Mouse (Mus musculus) spleen, adult 18-20 months (tissue): ENCODE data around the gene Card11.
A peak's percentile ranks its signal among the peaks of the same experiment; 100 is the strongest.

Source experiments
- DNase-seq, 2 experiments: peaks; one replicate each; pipeline ENCODE4 v3.0.0; 2022; ENCODE audit warnings: mixed read lengths in 2 of 2

Card11 gene

DNA sequence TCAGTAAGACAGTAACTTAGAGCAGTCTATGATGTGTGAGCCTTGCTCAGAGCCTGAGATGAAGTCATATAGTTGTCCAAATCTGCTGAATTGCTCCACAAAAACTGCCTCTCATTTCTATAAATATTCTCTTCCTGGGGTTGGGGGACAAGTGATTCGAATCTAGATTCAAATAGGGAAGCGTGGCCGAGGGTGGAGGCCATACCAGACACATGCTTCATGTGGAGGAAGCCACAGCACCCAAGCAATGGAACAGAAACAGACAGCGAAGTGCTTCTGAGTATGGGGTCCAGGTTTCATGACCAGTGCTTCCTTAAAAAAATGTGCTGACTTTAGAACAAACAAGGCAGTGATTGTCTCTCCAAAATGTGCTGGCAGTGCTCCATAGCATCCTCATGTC lies 158.4 kb downstream of the Card11 start:
- DNase-seq: no peak

DNA sequence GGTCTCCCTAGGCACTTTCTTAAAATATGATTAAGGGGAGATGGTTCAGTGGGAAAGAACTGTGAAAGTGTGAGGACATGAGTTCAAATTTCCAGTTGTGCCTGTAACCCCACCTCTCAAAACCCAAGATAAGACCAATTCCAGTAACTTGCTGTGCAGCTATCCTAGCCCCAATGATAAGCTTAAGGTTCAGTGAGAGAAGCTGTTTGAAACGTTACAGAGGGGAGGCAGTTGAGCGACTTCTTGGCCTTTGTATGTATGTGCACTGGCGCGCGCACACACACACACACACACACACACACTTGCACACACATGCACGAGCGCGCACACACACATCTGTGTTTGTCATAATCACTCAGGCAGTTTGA lies 169.3 kb downstream of the Card11 start:
- DNase-seq: no peak

DNA sequence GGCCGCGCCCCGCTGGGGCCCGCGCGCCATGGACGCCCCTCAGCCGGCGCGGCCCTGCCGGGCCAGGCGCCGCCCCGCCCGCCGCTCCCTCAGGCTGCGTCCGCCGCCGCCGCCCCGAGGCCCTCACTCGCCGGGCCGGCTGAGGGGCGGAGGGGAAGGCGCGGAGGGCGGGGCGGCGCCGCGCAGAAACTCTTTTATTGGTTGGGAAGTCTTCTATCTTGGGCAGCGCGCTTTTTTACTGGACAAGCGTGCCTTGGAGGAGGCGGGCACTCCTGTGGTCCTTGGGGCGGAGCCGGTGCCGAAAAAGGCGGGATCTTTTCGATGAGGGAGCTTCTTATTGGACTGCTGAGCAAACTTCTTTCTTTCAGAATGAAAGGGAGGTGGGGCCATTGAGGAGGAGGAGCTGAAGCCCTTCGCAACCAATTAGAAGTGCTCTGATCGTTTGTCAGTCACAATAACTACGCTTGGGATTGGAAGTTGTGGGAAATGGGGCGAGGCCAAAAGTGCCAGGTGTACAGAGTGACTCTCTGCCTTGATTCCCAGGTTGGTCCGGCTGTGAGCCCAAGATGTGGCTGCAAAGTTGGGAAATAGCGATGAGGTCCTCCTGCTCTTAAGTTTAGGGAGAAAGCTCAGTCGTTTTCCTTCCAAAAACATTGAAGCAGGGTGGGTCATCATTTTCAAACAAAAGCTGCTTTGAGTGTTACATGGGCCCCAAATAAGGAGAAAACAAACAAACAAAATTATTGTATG lies 169.9 kb downstream of the Card11 start, which contains the start of gene Gna12:
Gene Gna12, minus strand, starts transcription at position 118 of the 750 bp plus-strand sequence.
- peak; percentile 95 to 97 for DNase-seq

DNA sequence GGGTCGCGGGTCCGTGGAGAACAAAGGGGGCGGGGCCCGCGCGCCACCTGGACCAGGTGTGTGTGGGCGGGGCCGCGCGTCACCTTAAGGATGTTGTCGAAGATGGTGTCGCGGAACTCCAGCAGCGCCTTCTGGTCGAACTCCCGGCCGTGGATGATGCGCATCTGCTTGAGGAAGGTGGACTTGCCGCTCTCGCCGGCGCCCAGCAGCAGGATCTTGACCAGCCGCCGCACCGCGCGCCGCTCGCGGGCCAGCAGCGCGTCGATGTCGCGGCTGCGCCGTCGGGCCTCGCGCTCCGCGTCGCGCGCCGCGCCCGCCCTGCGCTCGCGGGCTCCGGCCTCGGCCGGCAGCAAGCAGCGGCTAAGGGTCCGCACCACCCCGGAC lies 170.5 kb downstream of the Card11 start:
- peak; percentile 43 to 46 for DNase-seq

GRCm38 (mm10) chr5:140829081-140829910 lies 171.1 kb downstream of the Card11 start:
- DNase-seq: no peak

DNA sequence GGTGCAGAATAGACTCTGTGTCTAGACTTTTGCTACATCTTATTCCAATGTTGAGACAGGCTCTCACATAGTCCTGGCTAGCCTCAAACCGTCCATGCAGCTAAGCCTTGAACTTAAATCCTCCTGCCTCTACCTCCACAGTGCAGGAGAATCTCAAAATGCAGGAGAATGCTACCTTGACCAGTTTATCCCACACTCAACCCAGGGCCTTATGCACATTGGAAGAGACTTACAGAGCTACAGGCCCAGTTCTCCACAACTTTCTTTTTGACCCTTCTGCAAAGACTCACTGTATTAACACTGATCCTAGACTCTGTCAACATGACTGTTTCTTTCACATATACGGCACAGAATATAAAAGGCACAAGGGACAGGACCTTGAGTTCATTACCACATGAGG lies 172.0 kb downstream of the Card11 start:
- no peak for DNase-seq

- no peak for DNase-seq
These were observed 172.5 kb downstream of the Card11 start for GRCm38 (mm10) chr5:140827896-140828295.

GRCm38 (mm10) chr5:140827413-140827812 lies 173.0 kb downstream of the Card11 start:
- DNase-seq: no peak

GRCm38 (mm10) chr5:140826796-140827195 lies 173.6 kb downstream of the Card11 start:
- no peak for DNase-seq

- no peak for DNase-seq
These were observed 174.3 kb downstream of the Card11 start for GRCm38 (mm10) chr5:140826118-140826517.

- no peak for DNase-seq
These were observed 176.3 kb downstream of the Card11 start for GRCm38 (mm10) chr5:140824126-140824525.

DNA sequence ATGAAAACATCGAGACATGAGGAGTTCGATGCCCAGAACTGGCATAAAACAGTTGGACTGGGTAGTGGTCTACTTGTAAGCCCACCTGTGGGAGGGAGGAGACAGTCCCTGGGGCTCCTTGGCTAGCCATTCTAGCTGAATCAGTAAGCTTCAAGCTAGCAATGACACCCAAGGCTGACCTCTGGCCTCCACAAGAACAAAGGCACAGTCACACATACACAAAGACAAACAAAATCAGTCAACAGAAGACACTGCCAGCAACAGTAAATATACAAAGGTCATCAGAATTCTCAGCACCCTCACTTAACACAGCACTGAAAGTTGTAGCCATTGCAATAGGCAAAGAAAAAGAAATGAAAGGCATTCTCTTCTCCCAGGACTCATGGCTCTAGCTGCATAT lies 177.0 kb downstream of the Card11 start:
- DNase-seq: no peak
